Mouse (Mus musculus) bone marrow macrophage, adult 2 months (primary cell): ENCODE data around the gene Tyrobp. TPM values are rescaled to one million over a fixed set of nuclear protein-coding genes. Genes with fewer than 3 reads are reported as not detected.

Experiments used
- H3K27ac ChIP-seq: 2 replicates; pipeline ENCODE4 v1.5.1; 2012; ENCODE audit warnings: low read depth, low read length; ENCODE audit not compliant: insufficient read depth
- H3K4me1 ChIP-seq: 2 replicates; pipeline ENCODE4 v1.6.1; 2012; ENCODE audit warnings: low read length; ENCODE audit not compliant: control insufficient read depth, insufficient read depth
- H3K4me3 ChIP-seq: 2 replicates; pipeline ENCODE4 v1.5.1; 2012; ENCODE audit warnings: mild to moderate bottlenecking, low read length, moderate library complexity; ENCODE audit not compliant: insufficient read depth
- CTCF ChIP-seq: IDR thresholded peaks from 2 replicates; pipeline ENCODE4 v1.5.1; 2012; ENCODE audit warnings: low read depth, mild to moderate bottlenecking, low read length, moderate library complexity
- POLR2A ChIP-seq: IDR thresholded peaks from 2 replicates; pipeline ENCODE4 v1.6.1; 2012; ENCODE audit warnings: mild to moderate bottlenecking, low read depth, low read length, borderline replicate concordance
- polyA plus RNA-seq: library from polyadenylated mRNA; stranded (reverse); fragments of >200 nt; gene quantifications from 2 replicates; pipeline ENCODE4 v1.2.4, GENCODE M21; 2012; ENCODE audit not compliant: missing spikeins, insufficient read depth, insufficient read length

Tyrobp gene
- polyA plus RNA-seq, 1 experiment, result 3,702 TPM

- TF ChIP-seq POLR2A (no peak), CTCF (no peak)
- Histone ChIP-seq H3K27ac (no peak within 1 kb of the TSS), H3K4me3 (no peak within 1 kb of the TSS), H3K4me1 (peaks cover 3% of the 10 kb centered on the region; the same call in 1 of the 2 replicates)
Measured at GRCm38 (mm10) chr7:30457629-30458330, 44.2 kb downstream of the Tyrobp start, which contains the start of the genes Kirrel2 and Nphs1. Gene Kirrel2, minus strand, starts transcription at chr7:30457690. Gene Nphs1, plus strand, starts transcription at chr7:30458315.

GRCm38 (mm10) chr7:30459484-30459883 is 45.9 kb downstream of the Tyrobp start:
- Histone ChIP-seq H3K4me1 (no peaks in the 10 kb centered on the region), H3K27ac (no peak overlapping the region), H3K4me3 (no peak overlapping the region)
- TF ChIP-seq POLR2A (no peak), CTCF (no peak)

GRCm38 (mm10) chr7:30463568-30463967 is 50.0 kb downstream of the Tyrobp start:
- no peaks in the 10 kb centered on the region for H3K4me1 ChIP-seq
- TF ChIP-seq POLR2A (no peak), CTCF (no peak)
- H3K27ac ChIP-seq, result no peak overlapping the region
- no peak overlapping the region for H3K4me3 ChIP-seq

- no peak overlapping the region for H3K27ac ChIP-seq
Measured at GRCm38 (mm10) chr7:30463996-30464395, 50.4 kb downstream of the Tyrobp start.

GRCm38 (mm10) chr7:30464816-30465300 is 51.3 kb downstream of the Tyrobp start:
- no peak for TF ChIP-seq POLR2A
- no peak for TF ChIP-seq CTCF
- H3K27ac ChIP-seq, result no peak overlapping the region
- no peaks in the 10 kb centered on the region for H3K4me1 ChIP-seq
- H3K4me3 ChIP-seq, result no peak overlapping the region

More at GRCm38 (mm10) chr7:30463996-30464395, 50.4 kb downstream of the Tyrobp start:
- H3K4me1 ChIP-seq, result no peaks in the 10 kb centered on the region
- TF ChIP-seq POLR2A (no peak), CTCF (no peak)
- H3K4me3 ChIP-seq, result no peak overlapping the region

Other genes with a start within 250 kb of the Tyrobp start
- gene Zfp146, start 244.0 kb upstream of the Tyrobp start, polyA plus RNA-seq, result 19.9 and 22.9 TPM in 2 replicates
- 8.0 and 14.3 TPM in 2 replicates for gene Cox7a1, start 229.6 kb upstream of the Tyrobp start, polyA plus RNA-seq
- 501 and 572 TPM in 2 replicates for gene Capns1, start 214.9 kb upstream of the Tyrobp start, polyA plus RNA-seq
- 47.6 and 50.3 TPM in 2 replicates for gene Polr2i, start 181.8 kb upstream of the Tyrobp start, polyA plus RNA-seq
- 83.3 and 108 TPM in 2 replicates for gene Tbcb, start 181.5 kb upstream of the Tyrobp start, polyA plus RNA-seq
- gene Ovol3, start 178.0 kb upstream of the Tyrobp start, polyA plus RNA-seq, result not detected in 2 replicates
- 0.55 and 1.0 TPM in 2 replicates for gene Thap8, start 133.7 kb upstream of the Tyrobp start, polyA plus RNA-seq
- gene Wdr62, start 133.3 kb upstream of the Tyrobp start, polyA plus RNA-seq, result 21.4 and 25.8 TPM in 2 replicates
- gene Clip3, start 122.0 kb upstream of the Tyrobp start, polyA plus RNA-seq, result 0.49 and 1.7 TPM in 2 replicates
- gene Alkbh6, start 105.0 kb upstream of the Tyrobp start, polyA plus RNA-seq, result 32.8 and 39.9 TPM in 2 replicates
- gene Syne4, start 99.0 kb upstream of the Tyrobp start, polyA plus RNA-seq, result 1.2 TPM in 1 of 2 replicates, not detected in the other
- gene E130208F15Rik, start 92.0 kb upstream of the Tyrobp start, polyA plus RNA-seq, result not detected in 2 replicates
- gene Sdhaf1, start 89.9 kb upstream of the Tyrobp start, polyA plus RNA-seq, result 4.5 and 4.6 TPM in 2 replicates
- not detected in 2 replicates for gene Lrfn3, start 51.0 kb upstream of the Tyrobp start, polyA plus RNA-seq
- gene Hcst, start 6.1 kb downstream of the Tyrobp start, polyA plus RNA-seq, result 53.0 and 56.7 TPM in 2 replicates
- gene Nfkbid, start 8.0 kb downstream of the Tyrobp start, polyA plus RNA-seq, result 18.6 and 22.4 TPM in 2 replicates
- gene Aplp1, start 31.8 kb downstream of the Tyrobp start, polyA plus RNA-seq, result 2.0 and 2.3 TPM in 2 replicates
- gene Kirrel2, start 43.9 kb downstream of the Tyrobp start, polyA plus RNA-seq, result not detected in 2 replicates
- not detected in 2 replicates for gene Nphs1, start 44.6 kb downstream of the Tyrobp start, polyA plus RNA-seq
- not detected in 2 replicates for gene Prodh2, start 79.9 kb downstream of the Tyrobp start, polyA plus RNA-seq
- 8.4 and 9.5 TPM in 2 replicates for gene Arhgap33, start 121.3 kb downstream of the Tyrobp start, polyA plus RNA-seq
- 12.0 and 14.6 TPM in 2 replicates for gene Hspb6, start 138.4 kb downstream of the Tyrobp start, polyA plus RNA-seq
- 8.8 and 12.2 TPM in 2 replicates for gene Proser3, start 138.5 kb downstream of the Tyrobp start, polyA plus RNA-seq
- 29.6 and 44.3 TPM in 2 replicates for gene Lin37, start 146.1 kb downstream of the Tyrobp start, polyA plus RNA-seq
- 62.1 and 74.5 TPM in 2 replicates for gene U2af1l4, start 149.5 kb downstream of the Tyrobp start, polyA plus RNA-seq
- 7.9 and 12.2 TPM in 2 replicates for gene Gm49396, start 149.6 kb downstream of the Tyrobp start, polyA plus RNA-seq
- 204 and 236 TPM in 2 replicates for gene Psenen, start 149.9 kb downstream of the Tyrobp start, polyA plus RNA-seq
- 1.3 and 2.1 TPM in 2 replicates for gene Igflr1, start 151.7 kb downstream of the Tyrobp start, polyA plus RNA-seq
- gene Kmt2b, start 175.0 kb downstream of the Tyrobp start, polyA plus RNA-seq, result 36.2 and 38.4 TPM in 2 replicates
- gene Zbtb32, start 185.1 kb downstream of the Tyrobp start, polyA plus RNA-seq, result 0.45 TPM in 1 of 2 replicates, not detected in the other
- gene Upk1a, start 199.1 kb downstream of the Tyrobp start, polyA plus RNA-seq, result not detected in 2 replicates
- gene Cox6b1, start 212.4 kb downstream of the Tyrobp start, polyA plus RNA-seq, result 553 and 612 TPM in 2 replicates
- gene Etv2, start 222.1 kb downstream of the Tyrobp start, polyA plus RNA-seq, result not detected in 2 replicates
- 59.6 and 69.7 TPM in 2 replicates for gene Rbm42, start 236.6 kb downstream of the Tyrobp start, polyA plus RNA-seq